Mouse (Mus musculus): ENCODE measurements around the gene Gm8879. TPM values are rescaled to one million over a fixed set of nuclear protein-coding genes. Genes with fewer than 3 reads are reported as not detected.
"Not testable (repeated sequence)": the region's sequence is repeated elsewhere in the genome, so short reads cannot be mapped to it uniquely, and the experiment has no call there.

Gm8879 gene
- not detected in 2 replicates for polyA plus RNA-seq (2015; fragmentation: Nextera tagmentation; extraction: Ambion mirVana)

GRCm38 (mm10) chr5:11127334-11127733 is at the start of gene Gm8879:
TSS of gene Gm8879 (plus strand) at chr5:11127634.
- H3K27ac ChIP-seq (ENCODE audit: low read length); ATAC-seq; H3K9ac ChIP-seq (ENCODE audit: low read depth, low read length); H3K36me3 ChIP-seq (ENCODE audit: control insufficient read depth, insufficient read depth, low read length); H3K9me3 ChIP-seq (replicated peaks; ENCODE audit: control insufficient read depth, low read length, poor library complexity, severe bottlenecking); H3K4me1 ChIP-seq (ENCODE audit: control insufficient read depth, insufficient read depth, low read length); H3K27me3 ChIP-seq (ENCODE audit: control insufficient read depth, insufficient read depth, low read depth, low read length); H3K4me3 ChIP-seq (ENCODE audit: low read depth, low read length); H3K4me2 ChIP-seq (ENCODE audit: low read length): not testable (repeated sequence)
- WGBS: no CpG with 5 or more reads among the region's 3 CpGs

- H3K27me3 ChIP-seq (ENCODE audit: control insufficient read depth, insufficient read depth, low read depth, low read length); H3K9ac ChIP-seq (ENCODE audit: low read depth, low read length); H3K4me2 ChIP-seq (ENCODE audit: low read length); H3K27ac ChIP-seq (ENCODE audit: low read length); ATAC-seq; H3K4me3 ChIP-seq (ENCODE audit: low read depth, low read length); H3K36me3 ChIP-seq (ENCODE audit: control insufficient read depth, insufficient read depth, low read length); H3K4me1 ChIP-seq (ENCODE audit: control insufficient read depth, insufficient read depth, low read length); H3K9me3 ChIP-seq (replicated peaks; ENCODE audit: control insufficient read depth, low read length, poor library complexity, severe bottlenecking): not testable (repeated sequence)
- WGBS: 94% methylated on average over 12 of the region's 12 CpGs
Measured at GRCm38 (mm10) chr5:11138031-11138430, 10.6 kb downstream of the Gm8879 start.

Other genes with a start within 250 kb of the Gm8879 start
- gene Gm8871, start 179.8 kb upstream of the Gm8879 start, polyA plus RNA-seq (2015; fragmentation: Nextera tagmentation; extraction: Ambion mirVana): not detected in 2 replicates
- gene Gm8857, start 179.8 kb upstream of the Gm8879 start, polyA plus RNA-seq (2015; fragmentation: Nextera tagmentation; extraction: Ambion mirVana): not detected in 2 replicates
- not detected in 2 replicates for gene Gm5861, start 55.4 kb downstream of the Gm8879 start, polyA plus RNA-seq (2015; fragmentation: Nextera tagmentation; extraction: Ambion mirVana)
- not detected in 2 replicates for gene Gm8890, start 128.4 kb downstream of the Gm8879 start, polyA plus RNA-seq (2015; fragmentation: Nextera tagmentation; extraction: Ambion mirVana)
- gene Speer1, start 213.9 kb downstream of the Gm8879 start, polyA plus RNA-seq (2015; fragmentation: Nextera tagmentation; extraction: Ambion mirVana): not detected in 2 replicates